Mouse (Mus musculus): Measurements from ENCODE around the gene Nckap1l.

DNA sequence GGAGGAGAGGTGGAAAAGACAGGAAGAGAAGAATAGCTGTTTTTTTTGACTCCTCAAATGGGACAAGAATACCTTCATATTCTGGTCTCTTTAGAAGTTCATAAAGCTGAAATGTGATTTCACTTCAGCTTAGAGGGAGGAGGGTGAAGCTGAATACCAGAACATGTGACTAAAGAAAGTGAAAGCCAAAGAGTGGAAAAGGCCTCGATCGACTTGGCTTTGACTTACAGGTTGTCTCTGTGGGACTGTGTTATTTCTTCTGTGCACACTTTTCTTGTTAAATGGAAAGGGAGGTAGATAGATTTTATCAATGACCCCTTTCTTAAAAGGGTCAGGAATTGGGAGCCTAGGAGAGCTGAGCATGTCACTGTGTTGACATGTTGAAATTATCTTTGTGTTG is 47.6 kb downstream of the Nckap1l start:
- no peak for TF ChIP-seq CTCF (IDR thresholded peaks at IDR 0.05)
- TF ChIP-seq EP300 (IDR thresholded peaks at IDR 0.05; ENCODE audit: insufficient read depth, low read depth, low read length): no peak
